Mouse (Mus musculus): ENCODE results near the gene Elob.

DNA sequence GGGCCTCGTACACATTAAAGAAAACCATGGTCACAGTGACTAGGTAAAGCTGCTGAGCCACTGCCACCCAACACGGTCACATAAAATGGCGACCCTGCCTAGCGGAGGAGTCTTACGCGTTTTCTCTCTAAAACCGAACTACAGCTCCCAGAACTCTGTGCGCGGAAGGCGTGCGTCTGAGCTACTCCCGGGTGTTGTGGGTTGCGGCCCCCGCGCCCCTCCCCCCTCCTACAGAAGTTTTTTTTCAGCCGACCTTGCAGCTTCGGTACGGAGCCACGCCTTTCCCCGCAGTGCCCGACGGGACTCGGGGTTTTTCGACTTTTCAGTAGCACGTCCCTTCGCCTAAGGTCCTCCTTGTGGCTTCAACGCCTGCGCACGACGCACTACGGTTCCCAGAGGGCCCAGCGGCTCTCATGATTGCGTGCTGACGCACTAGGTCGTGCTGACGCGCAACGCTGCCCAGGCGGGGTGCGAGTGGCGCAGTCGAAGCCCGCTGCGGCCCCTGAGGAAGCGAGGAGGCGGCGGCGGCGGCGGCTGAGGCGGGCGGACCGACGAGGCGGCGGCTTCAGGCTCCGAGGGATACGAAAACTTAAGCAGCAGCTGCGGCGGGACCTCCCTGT lies 26.1 kb downstream of the Elob start:
- no peak for TF ChIP-seq EP300 (IDR thresholded peaks at IDR 0.05; ENCODE audit: low read depth)
- no peak for TF ChIP-seq CTCF (IDR thresholded peaks at IDR 0.05; ENCODE audit: low read depth)
